Mouse (Mus musculus) G1E (cell line): ENCODE measurements around the gene Aldoc. TPM values are rescaled to one million over a fixed set of nuclear protein-coding genes. Genes with fewer than 3 reads are reported as not detected.
"Not testable (repeated sequence)": the region's sequence is repeated elsewhere in the genome, so short reads cannot be mapped to it uniquely, and the experiment has no call there.

ENCODE experiments used
- ATAC-seq: 2 replicates; pipeline ENCODE4 v1.8.0; 2016; ENCODE audit warnings: mild to moderate bottlenecking; ENCODE audit not compliant: insufficient number of reproducible peaks, poor library complexity, low FRiP score, severe bottlenecking; ENCODE audit errors: extremely low read depth
- DNase-seq: peaks from one replicate; pipeline ENCODE4 v3.0.0; 2012; ENCODE audit warnings: low spot score
- H3K27me3 ChIP-seq: 2 replicates; pipeline ENCODE4 v1.6.1; 2012; ENCODE audit warnings: mild to moderate bottlenecking, low read length, inconsistent platforms; ENCODE audit not compliant: insufficient read depth
- H3K36me3 ChIP-seq: replicated peaks from 2 replicates; pipeline ENCODE3; 2012; ENCODE audit warnings: mild to moderate bottlenecking, inconsistent platforms
- H3K4me1 ChIP-seq: 2 replicates; pipeline ENCODE4 v1.6.1; 2012; ENCODE audit warnings: low read depth, low read length, inconsistent platforms, mixed read lengths; ENCODE audit not compliant: insufficient read depth
- H3K4me3 ChIP-seq: 2 replicates; pipeline ENCODE4 v1.5.1; 2012; ENCODE audit warnings: low read depth, mild to moderate bottlenecking, inconsistent platforms, low read length, moderate library complexity, mixed read lengths
- H3K9me3 ChIP-seq: replicated peaks from 2 replicates; pipeline ENCODE4 v1.6.1; 2012; ENCODE audit warnings: inconsistent platforms
- CTCF ChIP-seq: IDR thresholded peaks from 2 replicates; pipeline ENCODE4 v1.5.1; 2012; ENCODE audit warnings: low read depth, low read length, inconsistent platforms, mixed read lengths
- GATA1 ChIP-seq: IDR thresholded peaks from 2 replicates; pipeline ENCODE4 v1.6.1; 2012; ENCODE audit warnings: borderline replicate concordance, low read length, inconsistent platforms, mixed read lengths
- GATA2 ChIP-seq: IDR thresholded peaks from 2 replicates; pipeline ENCODE4 v1.6.1; 2012; ENCODE audit warnings: low read depth, low read length, inconsistent platforms, borderline replicate concordance
- POLR2AphosphoS5 ChIP-seq: IDR thresholded peaks from 2 replicates; pipeline ENCODE4 v1.6.1; 2012; ENCODE audit warnings: low read depth, low read length, inconsistent platforms; ENCODE audit not compliant: insufficient replicate concordance
- TAL1 ChIP-seq: conservative IDR thresholded peaks from 2 replicates; pipeline ENCODE4 v1.6.1; 2012; ENCODE audit warnings: low read depth, low read length, inconsistent platforms, mixed read lengths
- polyA plus RNA-seq: library from polyadenylated mRNA; stranded (reverse); fragments of >175 nt; gene quantifications from 2 replicates; pipeline ENCODE4 v1.2.3, GENCODE M21; 2012
- total RNA-seq, 2 experiments: library from RNA; stranded (forward) in 1 of 2; stranded (reverse) in 1 of 2; fragments of 200-1000 nt in 1 of 2; fragments of >200 nt in 1 of 2; fragmentation: Nextera tagmentation in 1 of 2; gene quantifications; 2 replicates each; pipeline ENCODE4 v1.2.3; 2014 to 2017

Gene Aldoc
- 0.83 and 4.3 TPM in 2 replicates for total RNA-seq (2014; fragmentation: Nextera tagmentation)
- total RNA-seq (2017) = 10.2 and 12.9 TPM in 2 replicates
- 7.2 and 10.6 TPM in 2 replicates for polyA plus RNA-seq

GRCm38 (mm10) chr11:78322860-78323259 is at the start of gene Aldoc:
TSS of gene Aldoc (plus strand) at chr11:78322968.
- H3K4me1 ChIP-seq = peaks cover 17% of the 10 kb centered on the region
- no peaks in the 10 kb centered on the region for H3K9me3 ChIP-seq
- DNase-seq (peak; percentile 82), ATAC-seq (peak; percentile 45; the same call in 1 of the 2 replicates)
- peaks cover 3% of the 10 kb centered on the region; the same call in 1 of the 2 replicates for H3K27me3 ChIP-seq
- H3K4me3 ChIP-seq = peak within 1 kb of the TSS; percentile 66
- TF ChIP-seq CTCF = no peak
- no peak for TF ChIP-seq POLR2AphosphoS5
- no peak for TF ChIP-seq GATA2
- peaks cover 85% of the 10 kb centered on the region for H3K36me3 ChIP-seq

GRCm38 (mm10) chr11:78275596-78275995 is 47.2 kb upstream of the Aldoc start:
- TF ChIP-seq CTCF (no peak), GATA2 (no peak), TAL1 (no peak), POLR2AphosphoS5 (no peak), GATA1 (no peak)
- H3K4me1 ChIP-seq = peaks cover 5% of the 10 kb centered on the region
- H3K9me3 ChIP-seq = no peaks in the 10 kb centered on the region

GRCm38 (mm10) chr11:78276169-78276568 is 46.6 kb upstream of the Aldoc start:
- H3K9me3 ChIP-seq, DNase-seq, H3K4me3 ChIP-seq, H3K4me1 ChIP-seq, ATAC-seq, H3K27me3 ChIP-seq: not testable (repeated sequence)
- peaks cover 100% of the 10 kb centered on the region for H3K36me3 ChIP-seq

More at GRCm38 (mm10) chr11:78275596-78275995, 47.2 kb upstream of the Aldoc start:
- Histone ChIP-seq H3K27me3 (no peaks in the 10 kb centered on the region), H3K4me3 (no peak overlapping the region), H3K36me3 (peaks cover 100% of the 10 kb centered on the region)
- no peak for DNase-seq
- no peak for ATAC-seq

- H3K9me3 ChIP-seq = no peaks in the 10 kb centered on the region
- peaks cover 99% of the 10 kb centered on the region for H3K36me3 ChIP-seq
- no peak for TF ChIP-seq POLR2AphosphoS5
- no peak for TF ChIP-seq GATA2
- no peak for TF ChIP-seq TAL1
- TF ChIP-seq CTCF = no peak
- TF ChIP-seq GATA1 = no peak
- DNase-seq (no peak), ATAC-seq (no peak)
- peaks cover 4% of the 10 kb centered on the region for H3K4me1 ChIP-seq
- no peaks in the 10 kb centered on the region for H3K27me3 ChIP-seq
- no peak overlapping the region for H3K4me3 ChIP-seq
These were observed 43.9 kb upstream of the Aldoc start for GRCm38 (mm10) chr11:78278853-78279252.

- Histone ChIP-seq H3K4me1 (peaks cover 4% of the 10 kb centered on the region; the same call in 1 of the 2 replicates), H3K36me3 (peaks cover 99% of the 10 kb centered on the region), H3K9me3 (no peaks in the 10 kb centered on the region), H3K4me3 (no peak overlapping the region), H3K27me3 (no peaks in the 10 kb centered on the region)
- no peak for DNase-seq
- ATAC-seq = no peak
- TF ChIP-seq GATA2 = no peak
- no peak for TF ChIP-seq CTCF
- no peak for TF ChIP-seq TAL1
- TF ChIP-seq GATA1 = no peak
- TF ChIP-seq POLR2AphosphoS5 = no peak
These were observed 43.2 kb upstream of the Aldoc start for GRCm38 (mm10) chr11:78279586-78279985.

- no peak for TF ChIP-seq GATA1
- TF ChIP-seq GATA2 = no peak
- TF ChIP-seq POLR2AphosphoS5 = no peak
- TF ChIP-seq TAL1 = no peak
- no peak for TF ChIP-seq CTCF
- no peaks in the 10 kb centered on the region for H3K4me1 ChIP-seq
- ATAC-seq (no peak), DNase-seq (no peak)
- peaks cover 94% of the 10 kb centered on the region for H3K36me3 ChIP-seq
- H3K9me3 ChIP-seq = no peaks in the 10 kb centered on the region
- H3K27me3 ChIP-seq = no peaks in the 10 kb centered on the region
- H3K4me3 ChIP-seq = no peak overlapping the region
These were observed 33.5 kb upstream of the Aldoc start for GRCm38 (mm10) chr11:78289146-78289763.
